21 mouse cellular contexts compared by ENCODE assay signal in genomic region chr12:78059965-78060364, GRCm38 (mm10).
"Had no signal": no experiment of that assay in that cellular context is flagged by ENCODE, and none has a peak within 500 bp of the region (broad histone marks: within the 10 kb centered on the region; RNA-seq: fewer than 3 reads in every experiment).

No protein-coding gene starts in this region.

- H3K9ac ChIP-seq: liver, postnatal 0 days; lung, embryonic 15.5 days; midbrain, embryonic 13.5 days; neural tube, embryonic 13.5 days; neural tube, embryonic 15.5 days had no signal

- H3K4me1 ChIP-seq: lung, embryonic 15.5 days; megakaryocyte, embryonic 14.5 days; neural tube, embryonic 15.5 days had no signal

- H3K4me3 ChIP-seq: lung, embryonic 15.5 days; megakaryocyte, embryonic 14.5 days; midbrain, embryonic 13.5 days; myocyte; neural tube, embryonic 13.5 days; neural tube, embryonic 15.5 days had no signal

- H3K27me3 ChIP-seq: lung, embryonic 15.5 days; neural tube, embryonic 13.5 days; neural tube, embryonic 15.5 days had no signal

- ATAC-seq: liver, postnatal 0 days; lung, postnatal 0 days; midbrain, embryonic 13.5 days; midbrain, embryonic 16.5 days had no signal

- DNase-seq: liver, postnatal 0 days; lung, adult 2 months; lung, postnatal 14 days; lung, postnatal 36 days; retina, postnatal 1 day; right cerebral cortex, postnatal 25 days; right cerebral cortex, postnatal 4 days; spleen, adult 18-20 months; thymus, adult 18-20 months; thymus, postnatal 14 days; thymus, postnatal 36 days had no signal

- H3K27ac ChIP-seq: lung, embryonic 15.5 days; macrophage; midbrain, embryonic 13.5 days; neural tube, embryonic 13.5 days; neural tube, embryonic 15.5 days had no signal

- H3K9me3 ChIP-seq: lung, embryonic 15.5 days; midbrain, embryonic 13.5 days; neural tube, embryonic 13.5 days; neural tube, embryonic 15.5 days had no signal

- H3K36me3 ChIP-seq: lung, embryonic 15.5 days; midbrain, embryonic 13.5 days; neural tube, embryonic 13.5 days; neural tube, embryonic 15.5 days had no signal

- H3K4me2 ChIP-seq: lung, embryonic 15.5 days; midbrain, embryonic 11.5 days; midbrain, embryonic 13.5 days; neural tube, embryonic 13.5 days; neural tube, embryonic 15.5 days had no signal
